Mouse (Mus musculus) G1E (cell line): ENCODE data around the gene Ctc1. TPM values are rescaled to one million over a fixed set of nuclear protein-coding genes. Genes with fewer than 3 reads are reported as not detected.
A peak's percentile ranks its signal among the peaks of the same experiment; 100 is the strongest.
"Not testable (repeated sequence)": the region's sequence is repeated elsewhere in the genome, so short reads cannot be mapped to it uniquely, and the experiment has no call there.

Experiments used
- ATAC-seq: 2 replicates; pipeline ENCODE4 v1.8.0; 2016; ENCODE audit warnings: mild to moderate bottlenecking; ENCODE audit not compliant: insufficient number of reproducible peaks, poor library complexity, low FRiP score, severe bottlenecking; ENCODE audit errors: extremely low read depth
- DNase-seq: peaks from one replicate; pipeline ENCODE4 v3.0.0; 2012; ENCODE audit warnings: low spot score
- H3K27me3 ChIP-seq: 2 replicates; pipeline ENCODE4 v1.6.1; 2012; ENCODE audit warnings: mild to moderate bottlenecking, low read length, inconsistent platforms; ENCODE audit not compliant: insufficient read depth
- H3K36me3 ChIP-seq: replicated peaks from 2 replicates; pipeline ENCODE3; 2012; ENCODE audit warnings: mild to moderate bottlenecking, inconsistent platforms
- H3K4me1 ChIP-seq: 2 replicates; pipeline ENCODE4 v1.6.1; 2012; ENCODE audit warnings: low read depth, low read length, inconsistent platforms, mixed read lengths; ENCODE audit not compliant: insufficient read depth
- H3K4me3 ChIP-seq: 2 replicates; pipeline ENCODE4 v1.5.1; 2012; ENCODE audit warnings: low read depth, mild to moderate bottlenecking, inconsistent platforms, low read length, moderate library complexity, mixed read lengths
- H3K9me3 ChIP-seq: replicated peaks from 2 replicates; pipeline ENCODE4 v1.6.1; 2012; ENCODE audit warnings: inconsistent platforms
- CTCF ChIP-seq: IDR thresholded peaks from 2 replicates; pipeline ENCODE4 v1.5.1; 2012; ENCODE audit warnings: low read depth, low read length, inconsistent platforms, mixed read lengths
- GATA1 ChIP-seq: IDR thresholded peaks from 2 replicates; pipeline ENCODE4 v1.6.1; 2012; ENCODE audit warnings: borderline replicate concordance, low read length, inconsistent platforms, mixed read lengths
- GATA2 ChIP-seq: IDR thresholded peaks from 2 replicates; pipeline ENCODE4 v1.6.1; 2012; ENCODE audit warnings: low read depth, low read length, inconsistent platforms, borderline replicate concordance
- POLR2AphosphoS5 ChIP-seq: IDR thresholded peaks from 2 replicates; pipeline ENCODE4 v1.6.1; 2012; ENCODE audit warnings: low read depth, low read length, inconsistent platforms; ENCODE audit not compliant: insufficient replicate concordance
- TAL1 ChIP-seq: conservative IDR thresholded peaks from 2 replicates; pipeline ENCODE4 v1.6.1; 2012; ENCODE audit warnings: low read depth, low read length, inconsistent platforms, mixed read lengths
- polyA plus RNA-seq: library from polyadenylated mRNA; stranded (reverse); fragments of >175 nt; gene quantifications from 2 replicates; pipeline ENCODE4 v1.2.3, GENCODE M21; 2012
- total RNA-seq, 2 experiments: library from RNA; stranded (forward) in 1 of 2; stranded (reverse) in 1 of 2; fragments of 200-1000 nt in 1 of 2; fragments of >200 nt in 1 of 2; fragmentation: Nextera tagmentation in 1 of 2; gene quantifications; 2 replicates each; pipeline ENCODE4 v1.2.3; 2014 to 2017

The Ctc1 gene
- total and polyA plus RNA-seq, 3 experiments = 19.9 to 104 (median 96.5) TPM

GRCm38 (mm10) chr11:69005193-69005592 is 10.5 kb upstream of the Ctc1 start:
- peaks cover 46% of the 10 kb centered on the region for H3K4me1 ChIP-seq
- DNase-seq = no peak

GRCm38 (mm10) chr11:69006575-69006974 is 9.1 kb upstream of the Ctc1 start:
- Histone ChIP-seq H3K36me3 (peaks cover 56% of the 10 kb centered on the region), H3K4me1 (peaks cover 53% of the 10 kb centered on the region), H3K4me3 (peak overlapping the region; percentile 89; the same call in 1 of the 2 replicates)
- H3K27me3 ChIP-seq, DNase-seq, H3K9me3 ChIP-seq, ATAC-seq: not testable (repeated sequence)

More at GRCm38 (mm10) chr11:69005193-69005592, 10.5 kb upstream of the Ctc1 start:
- Histone ChIP-seq H3K27me3 (no peaks in the 10 kb centered on the region), H3K36me3 (peaks cover 70% of the 10 kb centered on the region), H3K4me3 (no peak overlapping the region), H3K9me3 (no peaks in the 10 kb centered on the region)
- ATAC-seq = no peak
- TF ChIP-seq POLR2AphosphoS5 (no peak), GATA2 (no peak), TAL1 (no peak), GATA1 (no peak), CTCF (no peak)

GRCm38 (mm10) chr11:69008182-69009121 is 7.3 kb upstream of the Ctc1 start, which contains the start of gene Pfas:
Gene Pfas, minus strand, starts transcription at chr11:69008460.
- Histone ChIP-seq H3K27me3 (no peaks in the 10 kb centered on the region), H3K36me3 (peaks cover 37% of the 10 kb centered on the region), H3K4me1 (peaks cover 54% of the 10 kb centered on the region), H3K9me3 (no peaks in the 10 kb centered on the region), H3K4me3 (peak within 1 kb of the TSS; percentile 89)
- TF ChIP-seq GATA2 (no peak), GATA1 (no peak), POLR2AphosphoS5 (no peak), CTCF (no peak), TAL1 (no peak)
- DNase-seq (peak; percentile 83), ATAC-seq (peak; percentile 41; the same call in 1 of the 2 replicates)

GRCm38 (mm10) chr11:69009508-69009907 is 6.2 kb upstream of the Ctc1 start:
- peaks cover 49% of the 10 kb centered on the region for H3K4me1 ChIP-seq
- no peak for DNase-seq
- no peak for ATAC-seq

GRCm38 (mm10) chr11:69010400-69011323 is 5.0 kb upstream of the Ctc1 start:
- no peak for DNase-seq
- H3K4me1 ChIP-seq = peaks cover 49% of the 10 kb centered on the region

More at GRCm38 (mm10) chr11:69009508-69009907, 6.2 kb upstream of the Ctc1 start:
- Histone ChIP-seq H3K27me3 (no peaks in the 10 kb centered on the region), H3K4me3 (no peak overlapping the region), H3K9me3 (no peaks in the 10 kb centered on the region), H3K36me3 (peaks cover 27% of the 10 kb centered on the region)
- TF ChIP-seq GATA1 = no peak
- no peak for TF ChIP-seq TAL1
- TF ChIP-seq GATA2 = no peak
- TF ChIP-seq CTCF = no peak
- TF ChIP-seq POLR2AphosphoS5 = no peak

GRCm38 (mm10) chr11:69011445-69011844 is 4.3 kb upstream of the Ctc1 start:
- H3K36me3 ChIP-seq, DNase-seq, H3K9me3 ChIP-seq, H3K27me3 ChIP-seq, ATAC-seq: not testable (repeated sequence)
- peak overlapping the region; percentile 68 for H3K4me3 ChIP-seq
- peaks cover 44% of the 10 kb centered on the region for H3K4me1 ChIP-seq

More at GRCm38 (mm10) chr11:69010400-69011323, 5.0 kb upstream of the Ctc1 start:
- ATAC-seq = no peak
- Histone ChIP-seq H3K36me3 (peaks cover 15% of the 10 kb centered on the region), H3K9me3 (no peaks in the 10 kb centered on the region), H3K4me3 (peak overlapping the region; percentile 54; the same call in 1 of the 2 replicates), H3K27me3 (no peaks in the 10 kb centered on the region)
- TF ChIP-seq CTCF (no peak), GATA1 (no peak), TAL1 (no peak), POLR2AphosphoS5 (no peak)
